Mouse (Mus musculus): ENCODE data around the gene Ccdc90b. TPM values are rescaled to one million over a fixed set of nuclear protein-coding genes. Genes with fewer than 3 reads are reported as not detected.

Gene Ccdc90b
- 2.7 and 4.1 TPM in 2 replicates for polyA plus RNA-seq (2012; rRNA removed)

GRCm38 (mm10) chr7:92560986-92561876 is at the start of gene Ccdc90b:
TSS of gene Ccdc90b (plus strand) at chr7:92561149.

Other genes with a start within 250 kb of the Ccdc90b start
- 2.8 and 3.3 TPM in 2 replicates for gene Ankrd42, start 76.0 kb downstream of the Ccdc90b start, polyA plus RNA-seq (2012; rRNA removed)
- gene Pcf11, start 108.8 kb downstream of the Ccdc90b start, polyA plus RNA-seq (2012; rRNA removed): 9.2 and 12.1 TPM in 2 replicates
- 1.9 and 2.1 TPM in 2 replicates for gene Rab30, start 180.5 kb downstream of the Ccdc90b start, polyA plus RNA-seq (2012; rRNA removed)

All from ovary, adult 2 months (tissue).